Mouse (Mus musculus): ENCODE measurements around the gene Ambp. TPM values are rescaled to one million over a fixed set of nuclear protein-coding genes. Genes with fewer than 3 reads are reported as not detected.
A peak's percentile ranks its signal among the peaks of the same experiment; 100 is the strongest.

Gene Ambp
- 48.8 and 71.7 TPM in 2 replicates for polyA plus RNA-seq (2015; fragmentation: Nextera tagmentation; extraction: Ambion mirVana)

- Histone ChIP-seq H3K9me3 (no peaks in the 10 kb centered on the region), H3K36me3 (no peaks in the 10 kb centered on the region), H3K4me1 (replicated peaks) (no peaks in the 10 kb centered on the region), H3K4me2 (replicated peaks) (no peak within 1 kb of the TSS), H3K27ac (no peak within 1 kb of the TSS), H3K9ac (no peak within 1 kb of the TSS), H3K27me3 (replicated peaks) (no peaks in the 10 kb centered on the region), H3K4me3 (replicated peaks) (no peak within 1 kb of the TSS)
- 66% methylated on average over 5 of the region's 5 CpGs for WGBS
- ATAC-seq, result no peak
Observed at GRCm38 (mm10) chr4:63154699-63155098, at the start of gene Ambp. TSS of gene Ambp (minus strand) at chr4:63154799.

- H3K9me3 ChIP-seq, result no peaks in the 10 kb centered on the region
- peaks cover 3% of the 10 kb centered on the region for H3K4me1 ChIP-seq (replicated peaks)
- no peak for ATAC-seq
- no peaks in the 10 kb centered on the region for H3K27me3 ChIP-seq (replicated peaks)
- H3K9ac ChIP-seq, result no peak overlapping the region
- H3K36me3 ChIP-seq, result no peaks in the 10 kb centered on the region
- no peak overlapping the region for H3K27ac ChIP-seq
- no peak overlapping the region for H3K4me2 ChIP-seq (replicated peaks)
- 88% methylated on average over 7 of the region's 7 CpGs for WGBS
- no peak overlapping the region for H3K4me3 ChIP-seq (replicated peaks)
Observed at GRCm38 (mm10) chr4:63203874-63204273, 49.3 kb upstream of the Ambp start.

GRCm38 (mm10) chr4:63199366-63199765 is 44.8 kb upstream of the Ambp start:
- H3K9me3 ChIP-seq, result no peaks in the 10 kb centered on the region
- no peaks in the 10 kb centered on the region for H3K27me3 ChIP-seq (replicated peaks)
- no peaks in the 10 kb centered on the region for H3K4me1 ChIP-seq (replicated peaks)
- no peak overlapping the region for H3K4me2 ChIP-seq (replicated peaks)
- no peaks in the 10 kb centered on the region for H3K36me3 ChIP-seq
- 90% methylated on average over 5 of the region's 5 CpGs for WGBS
- no peak for ATAC-seq
- H3K27ac ChIP-seq, result no peak overlapping the region
- no peak overlapping the region for H3K9ac ChIP-seq
- no peak overlapping the region for H3K4me3 ChIP-seq (replicated peaks)

GRCm38 (mm10) chr4:63194366-63194765 is 39.8 kb upstream of the Ambp start:
- H3K36me3 ChIP-seq, result no peaks in the 10 kb centered on the region
- no peak overlapping the region for H3K27ac ChIP-seq
- ATAC-seq, result no peak
- peaks cover 5% of the 10 kb centered on the region for H3K4me1 ChIP-seq (replicated peaks)
- H3K4me3 ChIP-seq (replicated peaks), result no peak overlapping the region
- H3K27me3 ChIP-seq (replicated peaks), result no peaks in the 10 kb centered on the region
- H3K9ac ChIP-seq, result no peak overlapping the region
- no peak overlapping the region for H3K4me2 ChIP-seq (replicated peaks)
- WGBS, result 68% methylated on average over 2 of the region's 2 CpGs
- no peaks in the 10 kb centered on the region for H3K9me3 ChIP-seq

- H3K36me3 ChIP-seq, result no peaks in the 10 kb centered on the region
- peak overlapping the region; percentile 71 for H3K27ac ChIP-seq
- H3K4me2 ChIP-seq (replicated peaks), result 0 out of 2 replicates have a peak overlapping the region, but pooled peaks have one; percentile 6
- WGBS, result 50% methylated on average over 5 of the region's 5 CpGs
- no peaks in the 10 kb centered on the region for H3K9me3 ChIP-seq
- no peaks in the 10 kb centered on the region for H3K27me3 ChIP-seq (replicated peaks)
- peak; percentile 88 for ATAC-seq
- no peak overlapping the region for H3K9ac ChIP-seq
- no peak overlapping the region for H3K4me3 ChIP-seq (replicated peaks)
- H3K4me1 ChIP-seq (replicated peaks), result peaks cover 10% of the 10 kb centered on the region
Observed at GRCm38 (mm10) chr4:63191641-63192040, 37.0 kb upstream of the Ambp start.

DNA sequence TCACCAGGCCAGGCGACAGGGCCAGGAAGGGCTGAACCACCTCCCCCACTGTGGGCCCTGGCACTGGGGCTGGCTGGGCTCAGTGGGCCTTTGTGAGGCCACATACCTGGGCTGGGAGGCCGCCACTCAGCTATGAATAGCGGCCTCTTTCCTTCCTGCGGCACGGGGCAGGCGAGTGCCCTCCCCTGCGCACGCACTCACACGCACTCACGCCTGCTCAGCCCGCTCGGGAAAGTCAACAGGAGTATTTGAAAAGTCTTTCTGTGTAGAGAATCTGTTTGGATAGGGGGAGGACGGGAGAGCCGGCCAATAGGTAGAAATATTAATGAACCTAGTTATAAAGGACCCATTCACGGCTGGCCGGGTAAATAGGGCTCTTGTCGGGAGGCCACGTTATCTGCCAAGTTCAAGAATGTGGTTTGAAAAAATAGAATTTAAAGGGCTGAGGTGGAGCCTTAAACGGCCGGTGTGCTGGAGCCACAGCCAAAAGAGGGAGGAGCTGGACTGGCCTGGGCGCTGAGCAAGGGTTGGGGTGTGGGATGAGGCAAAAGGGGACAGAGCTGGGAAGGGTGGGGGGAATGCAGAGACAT is 31.8 kb upstream of the Ambp start:
- Histone ChIP-seq H3K9me3 (no peaks in the 10 kb centered on the region), H3K4me3 (replicated peaks) (no peak overlapping the region), H3K4me2 (replicated peaks) (0 out of 2 replicates have a peak overlapping the region, but pooled peaks have one; percentile 0), H3K9ac (no peak overlapping the region), H3K36me3 (no peaks in the 10 kb centered on the region), H3K4me1 (replicated peaks) (peaks cover 16% of the 10 kb centered on the region), H3K27ac (0 out of 2 replicates have a peak overlapping the region, but pooled peaks have one; percentile 27), H3K27me3 (replicated peaks) (no peaks in the 10 kb centered on the region)
- WGBS, result 37% methylated on average over 21 of the region's 21 CpGs
- ATAC-seq, result peak; percentile 71

DNA sequence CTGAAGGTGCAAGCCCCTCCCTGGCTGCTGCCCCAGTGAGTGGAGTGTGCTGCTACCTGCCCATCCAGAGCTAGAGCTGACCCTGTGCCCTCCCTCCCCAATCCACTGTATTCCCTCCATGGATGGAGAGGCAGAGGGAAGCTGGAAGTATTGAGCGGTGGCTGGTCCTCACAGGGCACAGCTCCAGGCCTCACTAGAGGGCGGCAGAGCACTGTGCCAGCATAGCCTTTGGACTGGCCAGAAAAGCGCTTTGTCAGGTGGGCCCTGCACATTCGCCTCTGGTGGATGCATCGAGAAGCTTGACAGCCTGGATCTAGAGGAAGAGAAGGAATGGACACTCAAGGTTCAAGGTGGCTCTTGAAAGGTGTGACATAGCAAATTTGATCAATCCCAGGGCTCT is 27.0 kb upstream of the Ambp start:
- no peaks in the 10 kb centered on the region for H3K9me3 ChIP-seq
- no peak overlapping the region for H3K4me2 ChIP-seq (replicated peaks)
- 4% methylated on average over 5 of the region's 5 CpGs for WGBS
- H3K4me3 ChIP-seq (replicated peaks), result no peak overlapping the region
- no peak overlapping the region for H3K27ac ChIP-seq
- H3K36me3 ChIP-seq, result no peaks in the 10 kb centered on the region
- no peaks in the 10 kb centered on the region for H3K27me3 ChIP-seq (replicated peaks)
- peak; percentile 76 for ATAC-seq
- H3K4me1 ChIP-seq (replicated peaks), result peaks cover 7% of the 10 kb centered on the region; the same call in 1 of the 2 replicates
- H3K9ac ChIP-seq, result no peak overlapping the region

- peak within 1 kb of the TSS; percentile 42 for H3K9ac ChIP-seq
- WGBS, result 50% methylated on average over 4 of the region's 4 CpGs
- H3K9me3 ChIP-seq, result no peaks in the 10 kb centered on the region
- no peaks in the 10 kb centered on the region for H3K36me3 ChIP-seq
- peak within 1 kb of the TSS; percentile 53 for H3K4me2 ChIP-seq (replicated peaks)
- H3K27ac ChIP-seq, result peak within 1 kb of the TSS; percentile 86
- 0 out of 2 replicates have a peak, but pooled peaks cover 6% of the 10 kb centered on the region for H3K4me1 ChIP-seq (replicated peaks)
- ATAC-seq, result peak; percentile 97
- H3K4me3 ChIP-seq (replicated peaks), result peak within 1 kb of the TSS; percentile 46
- no peaks in the 10 kb centered on the region for H3K27me3 ChIP-seq (replicated peaks)
Observed at GRCm38 (mm10) chr4:63171969-63172685, 17.5 kb upstream of the Ambp start, which contains the start of gene Kif12. TSS of gene Kif12 (minus strand) at chr4:63172131.

- 23% methylated on average over 24 of the region's 24 CpGs for WGBS
- H3K36me3 ChIP-seq, result no peaks in the 10 kb centered on the region
- peak overlapping the region; percentile 42 for H3K9ac ChIP-seq
- ATAC-seq, result peak; percentile 6; the same call in 1 of the 2 replicates
- peaks cover 12% of the 10 kb centered on the region; the same call in 1 of the 2 replicates for H3K4me1 ChIP-seq (replicated peaks)
- peak overlapping the region; percentile 53 for H3K4me2 ChIP-seq (replicated peaks)
- no peaks in the 10 kb centered on the region for H3K9me3 ChIP-seq
- peak overlapping the region; percentile 46 for H3K4me3 ChIP-seq (replicated peaks)
- H3K27ac ChIP-seq, result peak overlapping the region; percentile 86
- H3K27me3 ChIP-seq (replicated peaks), result no peaks in the 10 kb centered on the region
Observed at GRCm38 (mm10) chr4:63171122-63171521, 16.5 kb upstream of the Ambp start.

DNA sequence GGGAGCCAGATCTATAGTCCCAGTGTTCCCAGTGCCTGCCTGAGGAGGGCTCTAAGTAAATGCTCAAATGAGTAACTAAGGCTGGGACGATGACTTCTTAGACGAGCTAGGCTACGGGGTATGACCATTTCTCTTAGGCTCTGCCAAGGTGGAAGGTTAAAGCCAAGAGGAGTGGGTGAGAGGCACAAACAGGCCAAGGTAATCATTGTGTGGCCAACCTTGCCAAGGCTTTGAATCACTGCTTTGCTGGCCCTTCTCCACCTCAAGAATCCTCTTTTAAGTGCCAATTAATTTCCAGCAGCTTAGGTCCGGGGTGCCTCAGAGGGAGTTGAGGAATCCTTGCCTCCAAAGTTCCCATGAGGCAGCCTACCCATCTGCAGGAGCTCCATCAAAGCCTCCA is 15.5 kb upstream of the Ambp start:
- Histone ChIP-seq H3K36me3 (no peaks in the 10 kb centered on the region), H3K9me3 (no peaks in the 10 kb centered on the region), H3K27me3 (replicated peaks) (no peaks in the 10 kb centered on the region), H3K4me2 (replicated peaks) (peak overlapping the region; percentile 53), H3K4me3 (replicated peaks) (peak overlapping the region; percentile 46), H3K27ac (no peak overlapping the region), H3K4me1 (replicated peaks) (peaks cover 14% of the 10 kb centered on the region; the same call in 1 of the 2 replicates), H3K9ac (peak overlapping the region; percentile 42)
- 71% methylated on average over 4 of the region's 4 CpGs for WGBS
- ATAC-seq, result no peak

GRCm38 (mm10) chr4:63166323-63166722 is 11.7 kb upstream of the Ambp start:
- Histone ChIP-seq H3K4me3 (replicated peaks) (no peak overlapping the region), H3K27me3 (replicated peaks) (no peaks in the 10 kb centered on the region), H3K9ac (no peak overlapping the region), H3K27ac (peak overlapping the region; percentile 45), H3K36me3 (no peaks in the 10 kb centered on the region), H3K4me2 (replicated peaks) (peak overlapping the region; percentile 20), H3K9me3 (no peaks in the 10 kb centered on the region), H3K4me1 (replicated peaks) (peaks cover 14% of the 10 kb centered on the region; the same call in 1 of the 2 replicates)
- WGBS, result 76% methylated on average over 5 of the region's 5 CpGs
- ATAC-seq, result peak; percentile 44

DNA sequence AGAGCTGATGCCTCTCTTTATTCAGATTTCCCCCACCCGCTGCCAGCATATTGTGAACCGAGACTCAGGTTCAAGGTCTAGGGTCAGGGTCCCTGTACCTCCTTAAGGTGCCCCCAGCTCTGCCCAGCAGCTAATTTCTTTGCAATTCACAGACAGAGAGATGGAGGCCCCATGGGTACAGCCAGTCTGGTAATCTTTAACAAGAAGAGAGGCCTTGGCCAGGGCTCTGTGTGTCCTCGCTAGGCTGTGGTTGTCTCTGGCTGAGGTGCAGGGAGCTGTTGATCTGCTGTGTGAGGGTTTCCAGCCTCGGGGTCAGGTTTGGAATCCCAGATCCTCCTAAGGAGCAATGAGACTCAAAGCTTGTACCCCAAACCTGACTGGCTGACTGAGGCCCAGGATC is 11.0 kb upstream of the Ambp start:
- Histone ChIP-seq H3K9ac (no peak overlapping the region), H3K4me3 (replicated peaks) (no peak overlapping the region), H3K27ac (peak overlapping the region; percentile 45), H3K4me1 (replicated peaks) (peaks cover 14% of the 10 kb centered on the region; the same call in 1 of the 2 replicates), H3K4me2 (replicated peaks) (peak overlapping the region; percentile 20), H3K36me3 (no peaks in the 10 kb centered on the region), H3K9me3 (no peaks in the 10 kb centered on the region), H3K27me3 (replicated peaks) (no peaks in the 10 kb centered on the region)
- ATAC-seq, result peak; percentile 59
- WGBS, result 65% methylated on average over 4 of the region's 4 CpGs
